Mouse (Mus musculus) monocyte, adult 5-6 weeks (primary cell): Measurements from ENCODE around the gene Bpifa3. TPM values are rescaled to one million over a fixed set of nuclear protein-coding genes. Genes with fewer than 3 reads are reported as not detected.
"Not testable (repeated sequence)": the region's sequence is repeated elsewhere in the genome, so short reads cannot be mapped to it uniquely, and the experiment has no call there.

ENCODE experiments used
- ATAC-seq: fragments of 153-309, 156-312 bp; replicated peaks from 2 replicates; pipeline ENCODE4 v1.8.0; 2017; ENCODE audit warnings: mild to moderate bottlenecking; ENCODE audit not compliant: low TSS enrichment, insufficient number of reproducible peaks, severe bottlenecking, poor library complexity, low FRiP score
- total RNA-seq: library from RNA; stranded (forward); fragments of 200-1000, 200-491, 200-594 nt; gene quantifications from 3 replicates; pipeline ENCODE4 v1.2.3, GENCODE M21; 2017

Bpifa3 gene
- total RNA-seq, result 1.8 TPM in 1 of 3 replicates, not detected in the others

- no peak for ATAC-seq
Observed at GRCm38 (mm10) chr2:154130120-154130519, at the start of gene Bpifa3. Gene Bpifa3 (plus strand): TSS chr2:154130336.

- ATAC-seq, result no peak
Observed at GRCm38 (mm10) chr2:154097734-154098133, 32.4 kb upstream of the Bpifa3 start.

- no peak for ATAC-seq
Observed at GRCm38 (mm10) chr2:154117381-154117780, 12.8 kb upstream of the Bpifa3 start.

GRCm38 (mm10) chr2:154142580-154142979 lies 12.4 kb downstream of the Bpifa3 start, which contains the start of gene Bpifa1:
Gene Bpifa1 (plus strand): TSS chr2:154142880.
- ATAC-seq, result no peak

GRCm38 (mm10) chr2:154143735-154144134 lies 13.6 kb downstream of the Bpifa3 start:
- no peak for ATAC-seq

- no peak for ATAC-seq
Observed at GRCm38 (mm10) chr2:154147496-154147895, 17.4 kb downstream of the Bpifa3 start.

GRCm38 (mm10) chr2:154158433-154158832 lies 28.3 kb downstream of the Bpifa3 start:
- ATAC-seq, result no peak

GRCm38 (mm10) chr2:154162307-154162706 lies 32.2 kb downstream of the Bpifa3 start, which contains the start of gene Bpifa5:
Gene Bpifa5 (plus strand): TSS chr2:154162607.
- no peak for ATAC-seq

GRCm38 (mm10) chr2:154163306-154163705 lies 33.2 kb downstream of the Bpifa3 start:
- ATAC-seq, result no peak

- ATAC-seq, result no peak
Observed at GRCm38 (mm10) chr2:154169172-154169571, 39.0 kb downstream of the Bpifa3 start.

- ATAC-seq, result no peak
Observed at GRCm38 (mm10) chr2:154171621-154172020, 41.5 kb downstream of the Bpifa3 start.

GRCm38 (mm10) chr2:154173313-154173712 lies 43.2 kb downstream of the Bpifa3 start:
- ATAC-seq, result no peak

GRCm38 (mm10) chr2:154181900-154182299 lies 51.8 kb downstream of the Bpifa3 start:
- not testable (repeated sequence) for ATAC-seq

- ATAC-seq, result not testable (repeated sequence)
Observed at GRCm38 (mm10) chr2:154183061-154183460, 52.9 kb downstream of the Bpifa3 start.

- ATAC-seq, result no peak
Observed at GRCm38 (mm10) chr2:154185319-154185718, 55.2 kb downstream of the Bpifa3 start.

- no peak for ATAC-seq
Observed at GRCm38 (mm10) chr2:154185748-154186147, 55.6 kb downstream of the Bpifa3 start.

- no peak for ATAC-seq
Observed at GRCm38 (mm10) chr2:154187468-154187867, 57.3 kb downstream of the Bpifa3 start.
